Mouse (Mus musculus) Muller cell, postnatal 12 days (primary cell): ENCODE measurements around the gene Txndc11.
"Not testable (repeated sequence)": the region's sequence is repeated elsewhere in the genome, so short reads cannot be mapped to it uniquely, and the experiment has no call there.

Source experiments
- DNase-seq: peaks from one replicate; pipeline ENCODE4 v3.0.0-alpha.2; 2015; ENCODE audit errors: inconsistent ontology term

Txndc11 gene

DNA sequence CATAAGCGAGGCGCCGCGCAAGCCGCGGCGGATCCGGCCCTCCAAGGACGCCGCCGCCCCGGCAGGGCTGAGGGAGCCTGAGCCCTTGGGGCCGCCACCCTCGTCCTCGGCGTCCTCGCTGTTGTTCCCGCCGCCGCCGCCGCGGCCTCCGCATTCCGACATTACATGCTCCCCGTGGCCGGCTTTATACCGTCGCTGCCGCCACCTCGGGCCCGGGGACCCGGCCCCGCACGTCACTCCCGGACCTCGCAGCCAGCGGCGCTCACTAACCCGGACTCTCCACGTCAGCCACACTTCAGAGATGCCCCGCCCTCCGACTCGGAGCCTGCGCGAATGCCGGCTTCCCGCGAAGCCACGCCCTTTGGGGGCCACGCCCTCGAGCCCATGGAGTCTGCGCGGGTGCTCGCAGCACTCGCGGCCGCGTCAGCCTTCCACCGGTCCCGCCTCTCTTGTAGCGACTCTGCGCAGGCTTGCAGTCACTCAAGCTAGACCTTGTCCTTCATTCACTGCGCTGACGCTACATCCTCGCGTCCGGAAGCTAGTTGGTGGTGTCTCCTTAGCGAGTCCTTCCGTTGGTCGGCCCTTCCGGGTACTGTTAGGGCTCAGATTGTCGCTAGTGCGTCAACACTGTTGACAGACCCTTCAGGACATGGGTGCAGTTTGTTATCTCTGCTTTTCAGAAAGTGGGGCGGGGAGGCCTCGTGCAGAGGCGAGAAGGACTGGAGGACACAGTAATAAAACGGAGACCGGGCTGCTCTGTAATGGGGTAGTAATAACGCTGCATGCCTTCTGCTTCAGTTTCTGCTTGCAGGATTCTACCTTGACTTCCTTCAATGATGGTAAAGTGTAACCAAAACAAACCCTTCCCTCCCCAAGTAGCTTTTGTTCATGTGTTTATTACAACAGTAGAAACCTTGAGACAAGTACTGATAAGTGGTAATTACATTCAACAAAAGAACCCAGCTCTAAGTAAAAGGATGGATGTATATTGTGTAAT lies at the start of gene Txndc11:
Gene Txndc11, minus strand, starts transcription at position 303 of the 997 bp plus-strand sequence.
- DNase-seq: peak; percentile 99

DNA sequence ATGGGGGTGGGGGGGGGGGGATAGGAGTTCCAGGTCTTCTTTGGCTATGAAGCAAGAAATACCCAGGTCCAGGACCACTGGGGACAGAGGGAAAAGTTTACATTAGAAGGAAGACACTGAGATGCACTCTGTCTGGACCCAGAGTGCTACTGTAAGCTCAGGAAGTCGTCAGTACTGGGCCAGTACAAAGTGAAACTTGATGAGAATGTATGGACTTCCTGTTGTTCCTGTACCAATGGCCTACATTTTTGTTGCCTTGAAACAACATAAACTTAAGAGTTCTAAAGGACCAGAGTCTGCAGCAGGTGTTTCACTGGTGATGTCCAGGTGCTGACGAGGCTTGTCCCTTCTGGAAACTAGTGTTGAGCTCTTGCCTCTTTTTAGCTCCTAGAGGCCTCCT lies 43.0 kb upstream of the Txndc11 start:
- no peak for DNase-seq

- DNase-seq: no peak
Measured at GRCm38 (mm10) chr16:11176884-11177244, 42.4 kb upstream of the Txndc11 start.

DNA sequence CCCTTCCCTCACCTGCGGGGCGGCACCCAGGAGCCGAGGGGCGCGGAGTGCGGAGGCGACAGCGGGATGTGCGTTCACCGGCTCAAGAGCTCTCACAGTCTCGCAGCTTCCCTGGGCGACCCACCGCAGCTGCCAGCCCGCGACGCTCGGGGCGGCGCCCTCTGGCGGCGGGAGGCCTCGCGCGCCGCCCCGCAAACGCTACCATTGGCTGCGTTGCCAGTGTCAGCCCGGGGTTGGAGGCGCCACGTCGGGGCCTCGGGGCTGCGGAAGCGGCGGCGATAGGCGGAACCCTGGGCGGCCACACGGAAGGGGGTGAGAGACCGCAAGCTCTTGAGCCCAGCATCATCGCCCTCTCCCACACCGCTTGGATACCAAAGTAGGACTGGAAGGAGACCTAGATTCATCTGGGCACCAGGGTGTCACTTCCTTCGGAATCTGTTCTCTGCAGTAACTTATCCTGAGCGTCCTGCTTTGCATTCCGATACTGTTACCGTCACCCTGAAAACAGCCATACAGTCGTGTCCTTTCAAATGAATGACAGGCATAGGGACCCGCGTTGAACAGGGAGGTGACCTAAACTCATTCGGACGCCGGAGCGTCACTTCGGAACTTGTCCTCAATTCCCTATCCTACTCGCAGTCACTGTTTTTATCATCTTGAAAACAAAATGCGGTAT lies 41.9 kb upstream of the Txndc11 start, which contains the start of gene Zc3h7a:
Gene Zc3h7a, minus strand, starts transcription at position 186 of the 676 bp plus-strand sequence.
- peak; percentile 98 for DNase-seq

DNA sequence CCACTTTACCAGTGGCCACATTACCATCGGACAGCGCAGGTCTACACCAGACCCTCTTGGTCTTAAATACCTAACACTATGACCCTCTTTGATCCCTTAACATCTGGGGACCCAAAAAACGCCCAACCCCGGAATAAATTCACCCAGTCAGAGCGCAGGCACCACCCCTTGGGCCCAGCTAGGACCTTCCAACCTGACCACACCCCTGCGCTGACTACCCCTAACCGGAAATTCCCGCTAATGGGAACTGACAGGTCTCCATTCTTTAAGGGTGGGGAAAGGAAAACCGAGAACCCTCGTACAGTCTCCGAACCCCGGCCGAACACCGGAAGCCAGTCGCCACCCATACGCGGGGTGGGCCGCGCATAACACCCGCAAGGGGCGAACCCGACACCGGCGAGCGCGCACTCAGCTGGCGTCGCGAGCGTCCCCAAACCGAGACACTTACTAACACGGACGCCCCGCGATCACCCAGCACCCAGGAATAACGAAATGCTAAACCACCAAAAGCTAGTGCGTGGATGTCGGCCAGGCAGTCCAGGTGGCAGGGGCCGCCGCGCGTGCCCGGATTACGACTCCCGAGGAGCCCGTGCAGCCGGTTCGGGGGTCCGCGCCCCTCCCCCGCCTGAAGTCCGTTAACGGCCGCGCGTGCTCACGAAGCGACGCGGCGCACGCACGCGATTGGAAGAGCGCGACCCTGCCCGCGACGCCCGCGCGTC lies 41.2 kb upstream of the Txndc11 start:
- peak; percentile 91 for DNase-seq

- no peak for DNase-seq
Measured at GRCm38 (mm10) chr16:11175100-11175488, 40.6 kb upstream of the Txndc11 start.

DNA sequence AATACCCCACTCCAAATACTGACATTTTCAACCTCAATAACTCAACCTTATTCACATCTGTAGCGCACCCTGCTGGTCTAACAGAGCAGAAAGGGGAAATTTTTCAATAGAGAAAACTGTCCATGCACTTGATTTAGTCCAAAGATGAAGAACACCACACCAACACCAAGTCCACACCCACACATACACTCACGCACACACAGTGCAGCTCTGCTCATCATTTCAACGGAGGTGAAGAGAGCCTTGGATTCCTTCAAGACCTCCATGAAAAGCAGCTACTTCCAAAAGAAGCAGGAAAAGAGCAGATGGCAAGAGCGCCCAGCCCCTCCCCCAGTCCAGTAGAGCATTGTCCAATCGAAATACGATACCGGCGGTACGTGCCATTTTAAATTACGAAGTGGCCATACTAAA lies 40.2 kb upstream of the Txndc11 start:
- peak; percentile 82 for DNase-seq

DNA sequence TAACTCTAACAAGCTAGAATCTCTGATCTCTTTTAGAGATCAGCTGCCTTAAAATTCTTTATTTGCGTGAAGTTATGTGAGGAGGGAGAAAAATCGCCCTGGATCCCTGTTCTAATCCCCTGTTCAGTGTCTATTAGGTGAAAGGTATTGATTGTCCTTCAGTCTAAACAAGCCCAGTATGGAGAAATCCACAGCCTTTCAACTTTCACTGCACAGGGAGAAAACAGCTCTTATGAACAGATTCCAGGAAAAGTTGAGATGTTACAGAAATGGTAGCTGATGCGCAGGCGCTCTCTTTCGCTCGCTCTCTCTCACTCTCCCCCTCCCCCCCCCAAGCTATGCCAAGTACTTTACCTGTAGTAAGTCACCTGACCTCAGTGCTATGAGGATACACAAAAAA lies 37.2 kb upstream of the Txndc11 start:
- DNase-seq: no peak

DNA sequence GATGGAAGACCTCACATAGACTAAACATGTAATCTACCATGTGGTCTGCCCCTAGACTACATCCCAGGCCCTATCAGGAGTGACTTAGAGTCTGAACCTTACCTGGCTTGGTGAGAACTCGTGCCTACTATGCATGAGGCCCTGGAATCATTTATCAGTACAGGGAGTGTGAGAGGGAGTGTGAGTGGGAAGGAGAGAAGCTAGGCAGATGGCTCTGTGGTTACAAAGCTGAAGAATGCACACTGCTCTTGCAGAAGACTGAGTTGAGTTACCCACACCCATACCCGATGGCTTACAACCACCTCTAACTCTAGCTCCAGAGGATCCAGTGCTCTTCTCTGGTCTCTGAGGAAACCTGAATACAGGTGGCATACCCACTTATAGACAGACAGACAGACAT lies 32.0 kb upstream of the Txndc11 start:
- no peak for DNase-seq

GRCm38 (mm10) chr16:11164695-11165255 lies 30.3 kb upstream of the Txndc11 start:
- DNase-seq: peak; percentile 56

DNA sequence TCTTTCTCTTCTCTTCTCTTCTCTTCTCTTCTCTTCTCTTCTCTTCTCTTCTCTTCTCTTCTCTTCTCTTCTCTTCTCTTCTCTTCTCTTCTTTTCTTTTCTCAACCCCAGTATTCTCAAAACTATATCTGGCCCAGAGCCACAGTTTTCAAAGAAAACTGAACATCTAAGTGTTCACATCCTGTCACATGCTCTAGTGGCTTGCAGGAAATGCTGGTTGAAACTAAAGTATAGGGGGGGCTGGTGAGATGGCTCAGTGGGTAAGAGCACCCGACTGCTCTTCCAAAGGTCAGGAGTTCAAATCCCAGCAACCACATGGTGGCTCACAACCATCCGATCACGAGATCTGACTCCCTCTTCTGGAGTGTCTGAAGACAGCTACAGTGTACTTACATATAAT lies 23.3 kb upstream of the Txndc11 start:
- not testable (repeated sequence) for DNase-seq

DNA sequence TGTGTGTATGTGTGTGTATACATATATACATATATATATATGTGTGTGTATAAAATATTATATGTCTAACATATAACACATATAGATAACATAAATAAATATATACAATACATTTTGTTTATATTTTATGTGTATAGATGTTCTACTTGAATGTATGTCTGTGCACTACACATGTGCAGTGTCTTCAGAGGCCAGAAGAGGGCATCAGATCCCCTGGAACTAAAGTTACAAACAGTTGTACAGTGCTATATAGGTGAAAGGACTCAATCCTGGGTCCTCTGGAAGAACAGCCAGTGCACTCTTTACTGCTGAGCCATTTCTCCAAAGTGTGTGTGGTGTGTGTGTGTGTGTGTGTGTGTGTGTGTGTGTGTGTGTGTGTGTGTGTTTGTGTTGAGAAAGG lies 20.1 kb upstream of the Txndc11 start:
- DNase-seq: no peak

GRCm38 (mm10) chr16:11143706-11144483 lies 9.4 kb upstream of the Txndc11 start:
- DNase-seq: peak; percentile 30

DNA sequence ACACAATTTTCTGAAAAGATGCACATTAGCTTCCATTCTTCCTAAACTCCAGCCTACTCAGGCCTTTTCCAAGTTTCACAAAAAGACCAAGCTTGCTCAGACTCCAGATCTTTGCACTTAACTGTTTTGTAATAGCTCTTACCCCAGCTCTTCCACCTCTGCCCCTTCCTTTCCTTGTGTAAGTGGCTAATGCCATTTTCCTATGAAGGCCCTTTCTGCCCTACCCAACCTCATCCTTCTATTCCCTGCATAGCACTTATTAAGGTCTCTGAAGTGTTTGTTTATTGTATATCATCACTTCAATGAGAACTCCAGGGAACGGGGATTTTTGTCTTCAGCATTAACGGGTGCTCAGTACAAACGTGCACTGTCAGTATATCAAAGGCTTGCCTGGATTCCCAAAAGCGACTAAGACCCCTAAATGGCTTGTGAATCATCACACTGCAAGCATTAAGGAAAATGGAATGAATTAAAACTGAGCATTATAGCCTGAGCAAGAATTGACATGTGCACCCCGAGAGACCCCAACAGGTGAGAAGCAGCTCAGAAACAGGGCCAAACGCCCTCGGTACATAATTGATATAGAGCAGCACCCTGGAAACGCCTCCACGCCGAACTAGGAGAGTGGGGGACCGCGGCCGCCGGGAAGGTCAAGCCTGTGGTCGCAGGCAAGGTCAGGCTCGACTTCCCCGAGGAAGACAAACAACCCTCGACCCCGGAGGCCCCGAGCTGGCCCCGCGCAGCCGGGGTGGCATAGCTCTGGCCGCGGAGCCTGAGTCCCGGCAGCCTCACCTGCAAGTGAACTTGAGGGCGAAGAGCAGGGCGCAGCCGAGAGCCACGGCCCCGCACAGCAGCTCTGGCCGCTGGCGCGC lies 738 bp downstream of the Txndc11 start:
- DNase-seq: peak; percentile 21

DNA sequence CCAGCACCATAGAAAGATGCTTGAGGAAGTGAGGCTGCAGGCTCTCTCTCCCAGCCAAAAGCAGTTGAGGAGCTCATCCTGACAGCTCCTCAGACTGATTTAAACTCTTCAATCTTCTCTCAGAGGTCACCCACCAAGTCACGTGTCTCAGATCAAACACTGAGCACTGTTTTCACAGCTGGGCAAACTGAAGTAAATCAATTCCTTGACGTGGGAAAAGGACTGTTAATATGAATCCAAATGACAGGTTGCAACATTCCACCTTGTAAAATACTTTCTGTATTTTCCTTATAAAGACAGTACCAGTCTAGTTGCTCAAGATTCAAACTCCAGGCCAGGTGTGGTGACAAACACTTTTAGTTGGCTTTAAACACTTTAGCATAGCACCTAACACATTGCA lies 1.6 kb downstream of the Txndc11 start:
- DNase-seq: no peak

DNA sequence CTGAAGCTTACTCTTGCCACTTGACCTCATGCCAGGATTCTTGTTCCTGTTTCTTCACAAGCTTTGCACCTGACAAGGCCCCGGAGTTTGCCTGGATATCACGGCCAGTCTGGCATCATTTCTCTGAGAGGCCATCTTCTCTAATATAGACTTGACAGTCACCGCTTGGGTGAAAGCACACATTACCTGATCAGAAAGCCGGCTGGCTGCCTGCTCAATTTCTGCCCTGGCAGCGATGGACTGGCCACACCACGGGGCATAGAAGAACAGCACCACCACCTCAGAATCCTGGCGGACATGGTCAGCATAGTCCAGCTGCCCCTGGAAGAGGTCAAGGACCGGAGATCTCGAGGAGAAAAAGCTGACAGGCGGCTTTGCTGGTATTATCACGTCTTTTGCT lies 6.1 kb downstream of the Txndc11 start:
- no peak for DNase-seq

GRCm38 (mm10) chr16:11125371-11125770 lies 9.1 kb downstream of the Txndc11 start:
- DNase-seq: no peak

GRCm38 (mm10) chr16:11124110-11124509 lies 10.3 kb downstream of the Txndc11 start:
- DNase-seq: no peak

GRCm38 (mm10) chr16:11122625-11123024 lies 11.8 kb downstream of the Txndc11 start:
- no peak for DNase-seq

- DNase-seq: no peak
Measured at GRCm38 (mm10) chr16:11109198-11109740, 25.2 kb downstream of the Txndc11 start.
